Mouse (Mus musculus): ENCODE measurements around the gene Cfap157. TPM values are rescaled to one million over a fixed set of nuclear protein-coding genes. Genes with fewer than 3 reads are reported as not detected.

Gene Cfap157
- polyA plus RNA-seq, 1 experiment from 2014 or later, result 0.90 TPM

Other genes with a start within 250 kb of the Cfap157 start
- gene Fam102a, start 249.1 kb downstream of the Cfap157 start, polyA plus RNA-seq (2016; fragmentation: Nextera tagmentation; extraction: Ambion mirVana), result 6.8 and 7.9 TPM in 2 replicates
- 113 and 116 TPM in 2 replicates for gene Dpm2, start 213.6 kb downstream of the Cfap157 start, polyA plus RNA-seq (2016; fragmentation: Nextera tagmentation; extraction: Ambion mirVana)
- 1.9 and 2.8 TPM in 2 replicates for gene Pip5kl1, start 209.6 kb downstream of the Cfap157 start, polyA plus RNA-seq (2016; fragmentation: Nextera tagmentation; extraction: Ambion mirVana)
- 0.17 and 0.22 TPM in 2 replicates for gene 9430097D07Rik, start 208.7 kb downstream of the Cfap157 start, polyA plus RNA-seq (2016; fragmentation: Nextera tagmentation; extraction: Ambion mirVana)
- 15.9 and 17.1 TPM in 2 replicates for gene St6galnac4, start 197.3 kb downstream of the Cfap157 start, polyA plus RNA-seq (2016; fragmentation: Nextera tagmentation; extraction: Ambion mirVana)
- 10.8 and 11.9 TPM in 2 replicates for gene St6galnac6, start 184.7 kb downstream of the Cfap157 start, polyA plus RNA-seq (2016; fragmentation: Nextera tagmentation; extraction: Ambion mirVana)
- 26.4 and 30.3 TPM in 2 replicates for gene Ak1, start 162.7 kb downstream of the Cfap157 start, polyA plus RNA-seq (2016; fragmentation: Nextera tagmentation; extraction: Ambion mirVana)
- 25.6 and 29.2 TPM in 2 replicates for gene Eng, start 137.8 kb downstream of the Cfap157 start, polyA plus RNA-seq (2016; fragmentation: Nextera tagmentation; extraction: Ambion mirVana)
- 25.6 and 27.9 TPM in 2 replicates for gene Fpgs, start 80.3 kb downstream of the Cfap157 start, polyA plus RNA-seq (2016; fragmentation: Nextera tagmentation; extraction: Ambion mirVana)
- 119 and 132 TPM in 2 replicates for gene Cdk9, start 71.4 kb downstream of the Cfap157 start, polyA plus RNA-seq (2016; fragmentation: Nextera tagmentation; extraction: Ambion mirVana)
- gene Sh2d3c, start 63.4 kb downstream of the Cfap157 start, polyA plus RNA-seq (2016; fragmentation: Nextera tagmentation; extraction: Ambion mirVana), result 26.7 and 33.6 TPM in 2 replicates
- gene 6330409D20Rik, start 43.4 kb downstream of the Cfap157 start, polyA plus RNA-seq (2016; fragmentation: Nextera tagmentation; extraction: Ambion mirVana), result 0.94 and 2.1 TPM in 2 replicates
- 59.2 and 59.8 TPM in 2 replicates for gene Tor2a, start 27.2 kb downstream of the Cfap157 start, polyA plus RNA-seq (2016; fragmentation: Nextera tagmentation; extraction: Ambion mirVana)
- gene Ttc16, start 8.8 kb downstream of the Cfap157 start, polyA plus RNA-seq (2016; fragmentation: Nextera tagmentation; extraction: Ambion mirVana), result 0.31 TPM in 2 replicates
- gene Ptrh1, start 8.6 kb downstream of the Cfap157 start, polyA plus RNA-seq (2016; fragmentation: Nextera tagmentation; extraction: Ambion mirVana), result 5.2 TPM in 2 replicates
- 31.4 and 45.6 TPM in 2 replicates for gene Stxbp1, start 62.8 kb upstream of the Cfap157 start, polyA plus RNA-seq (2016; fragmentation: Nextera tagmentation; extraction: Ambion mirVana)
- 23.5 and 25.5 TPM in 2 replicates for gene Fam129b, start 91.7 kb upstream of the Cfap157 start, polyA plus RNA-seq (2016; fragmentation: Nextera tagmentation; extraction: Ambion mirVana)
- 144 and 172 TPM in 2 replicates for gene Rpl12, start 177.1 kb upstream of the Cfap157 start, polyA plus RNA-seq (2016; fragmentation: Nextera tagmentation; extraction: Ambion mirVana)
- gene Lrsam1, start 177.2 kb upstream of the Cfap157 start, polyA plus RNA-seq (2016; fragmentation: Nextera tagmentation; extraction: Ambion mirVana), result 9.8 and 12.9 TPM in 2 replicates
- gene Slc2a8, start 197.7 kb upstream of the Cfap157 start, polyA plus RNA-seq (2016; fragmentation: Nextera tagmentation; extraction: Ambion mirVana), result 19.5 and 23.3 TPM in 2 replicates